Mouse (Mus musculus) thymus, postnatal 4 days (tissue): ENCODE measurements around the gene Dnaja3.

Experiments
- DNase-seq: peaks from one replicate; pipeline ENCODE4 v3.0.0; 2021

The Dnaja3 gene

DNA sequence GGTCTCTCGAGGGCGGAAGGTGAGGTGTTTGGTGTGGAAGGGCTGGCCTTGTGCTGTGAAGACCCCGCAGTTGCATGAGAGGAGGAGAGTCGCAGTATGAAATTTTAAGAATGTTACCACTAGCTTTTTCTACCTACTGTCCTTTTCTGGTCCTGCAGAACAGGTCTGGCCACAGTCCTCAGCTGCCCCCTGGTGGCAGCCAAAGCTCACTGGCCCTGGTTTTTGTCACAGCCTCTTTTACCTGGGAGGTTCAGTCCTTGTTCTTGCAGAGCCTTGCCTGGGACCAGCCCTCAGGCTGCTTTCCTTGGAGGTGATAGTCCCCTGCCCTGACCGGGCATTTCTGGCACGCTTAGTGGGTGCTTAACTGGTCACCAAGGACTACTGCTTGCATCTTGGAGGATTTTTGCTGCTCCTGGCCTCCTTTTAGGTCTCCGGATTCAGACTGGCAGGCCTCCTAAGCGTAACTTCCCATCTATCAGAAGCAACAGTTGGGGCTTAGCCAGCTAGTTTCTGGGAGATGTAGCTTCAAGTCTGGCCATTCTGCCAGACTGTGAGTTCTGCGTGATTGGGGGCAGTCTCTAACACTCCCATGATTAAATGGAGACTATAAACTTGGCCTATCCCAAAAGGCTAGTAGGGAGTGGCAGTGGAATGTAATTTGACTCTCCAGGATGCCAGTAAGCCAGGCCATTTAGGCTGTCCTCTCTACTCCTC is 31.8 kb upstream of the Dnaja3 start:
- peak; percentile 91 for DNase-seq

DNA sequence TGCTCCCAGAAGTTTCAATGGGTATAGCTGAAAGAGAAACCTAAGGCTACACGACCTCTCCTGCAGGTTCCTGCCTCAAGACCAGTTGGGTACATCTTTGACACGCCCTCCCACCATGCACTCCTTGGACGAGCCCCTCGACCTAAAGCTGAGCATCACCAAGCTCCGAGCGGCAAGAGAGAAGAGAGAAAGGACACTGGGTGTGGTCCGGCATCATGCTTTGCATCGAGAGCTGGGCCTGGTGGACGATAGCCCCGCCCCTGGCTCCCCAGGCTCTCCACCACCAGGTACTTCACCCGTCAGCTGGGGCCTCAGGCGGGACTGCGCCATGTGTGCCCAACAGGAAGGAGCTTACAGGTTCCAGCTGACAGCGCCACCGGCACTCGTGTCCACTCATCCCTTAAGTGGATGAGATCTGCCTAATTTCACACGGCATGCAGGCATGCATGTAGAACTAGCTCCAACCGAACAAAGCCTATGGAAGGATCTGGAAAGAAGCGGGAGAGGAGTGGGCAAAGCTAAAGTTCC is 31.2 kb upstream of the Dnaja3 start:
- no peak for DNase-seq

DNA sequence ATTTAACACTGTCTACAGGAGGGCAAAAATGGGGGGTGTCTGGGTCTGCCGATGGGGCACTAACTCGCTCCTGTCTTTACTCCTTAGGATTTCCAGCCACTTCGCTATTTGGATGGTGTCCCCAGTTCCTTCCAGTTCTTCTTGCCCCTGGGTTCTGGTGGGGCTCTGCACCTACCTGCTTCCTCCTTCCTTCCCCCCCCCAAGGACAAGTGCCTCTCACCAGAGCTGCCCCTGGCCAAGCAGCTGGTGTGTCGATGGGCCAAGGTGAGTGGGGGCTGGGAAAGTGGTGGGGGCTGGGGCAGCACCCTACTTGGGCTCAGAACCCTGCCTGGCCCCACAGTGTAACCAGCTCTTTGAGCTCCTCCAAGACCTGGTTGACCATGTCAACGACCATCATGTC is 28.6 kb upstream of the Dnaja3 start:
- no peak for DNase-seq

DNA sequence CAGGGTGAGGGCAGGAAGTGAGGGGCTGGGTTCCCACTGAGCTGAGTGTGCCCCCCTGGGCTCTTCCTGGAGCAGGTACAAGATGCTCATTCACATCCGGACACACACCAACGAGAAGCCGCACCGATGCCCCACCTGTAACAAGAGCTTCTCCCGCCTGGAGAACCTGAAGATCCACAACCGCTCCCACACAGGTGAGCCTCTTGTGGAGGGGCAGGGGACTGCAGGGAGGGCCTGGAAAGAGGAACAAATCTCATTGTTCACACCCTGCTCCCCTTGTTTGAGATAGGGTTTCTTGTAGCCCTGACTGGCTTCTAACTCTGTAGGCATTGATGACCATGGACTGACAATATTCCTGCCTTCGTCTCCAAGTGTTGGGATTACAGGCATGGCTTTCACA is 28.1 kb upstream of the Dnaja3 start:
- no peak for DNase-seq

DNA sequence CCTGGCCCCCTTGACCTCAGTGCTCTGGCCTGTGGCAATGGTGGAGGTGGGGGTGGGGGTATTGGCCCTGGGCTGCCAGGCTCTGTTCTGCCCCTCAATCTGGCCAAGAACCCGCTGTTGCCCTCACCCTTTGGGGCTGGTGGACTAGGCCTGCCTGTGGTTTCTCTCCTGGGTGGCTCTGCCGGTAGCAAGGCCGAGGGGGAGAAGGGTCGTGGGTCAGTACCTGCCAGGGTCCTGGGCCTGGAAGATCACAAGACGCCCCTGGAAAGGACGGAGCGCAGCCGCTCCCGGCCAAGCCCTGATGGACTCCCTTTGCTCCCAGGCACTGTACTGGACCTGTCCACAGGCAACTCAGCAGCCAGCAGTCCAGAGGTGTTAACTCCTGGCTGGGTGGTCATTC is 26.1 kb upstream of the Dnaja3 start:
- no peak for DNase-seq

DNA sequence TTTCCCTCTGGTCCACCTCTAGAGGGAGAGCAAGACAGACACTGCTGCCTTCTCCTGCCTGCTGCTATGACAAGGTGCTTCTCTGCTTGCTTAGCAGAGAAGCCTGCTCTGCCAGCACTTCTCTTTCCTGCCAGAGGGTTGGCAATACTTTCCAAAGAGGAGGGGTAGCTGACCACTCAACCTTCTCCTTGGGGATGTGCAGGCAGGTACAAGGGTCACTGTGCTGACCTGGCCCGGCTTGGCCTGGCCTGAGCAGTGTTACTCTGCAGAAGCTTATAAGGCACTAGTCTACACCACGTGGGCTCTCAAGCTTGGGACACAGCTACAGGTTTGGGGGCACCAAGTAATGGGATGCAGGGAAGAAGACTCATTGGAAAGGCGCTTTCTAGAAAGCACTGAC is 25.1 kb upstream of the Dnaja3 start:
- no peak for DNase-seq

DNA sequence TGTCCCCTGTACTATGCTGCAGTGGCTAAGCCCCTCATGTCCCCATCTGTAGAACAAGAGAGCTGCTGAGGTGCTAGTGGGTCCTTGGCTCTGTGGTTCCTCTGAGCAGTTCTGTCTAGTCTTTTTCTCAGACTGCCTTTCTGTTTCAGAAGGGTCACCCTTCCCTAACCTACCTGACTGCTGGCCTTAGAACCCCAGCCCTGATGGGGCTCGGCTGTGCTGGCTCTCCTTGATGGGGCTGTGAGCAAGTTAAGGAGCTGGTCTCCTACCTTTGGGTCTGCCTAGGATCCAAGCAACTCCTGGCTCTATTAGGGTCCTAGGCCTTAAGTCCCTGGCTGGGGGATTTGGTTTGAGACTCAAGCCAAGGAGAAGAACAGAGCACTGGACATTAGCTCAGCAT is 24.5 kb upstream of the Dnaja3 start:
- no peak for DNase-seq

DNA sequence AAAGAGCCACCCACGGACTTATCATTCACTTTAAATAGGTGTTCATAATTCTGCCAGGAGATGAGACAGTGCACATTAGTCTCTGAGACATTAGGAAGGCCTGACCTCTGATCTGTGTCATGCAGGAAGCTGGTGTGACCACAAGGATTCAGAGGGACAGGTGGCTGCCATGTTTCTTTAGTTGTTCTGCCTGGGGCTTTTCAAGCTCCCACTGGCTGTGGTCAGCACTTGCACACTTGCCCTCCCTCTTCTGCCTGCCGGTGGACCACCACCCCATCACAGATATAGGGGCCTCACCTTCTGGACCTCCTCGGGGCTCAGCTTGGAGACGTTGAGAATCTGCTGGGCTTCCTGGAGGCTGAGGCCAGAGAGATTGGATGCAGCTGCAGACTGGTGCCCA is 23.0 kb upstream of the Dnaja3 start:
- DNase-seq: no peak

DNA sequence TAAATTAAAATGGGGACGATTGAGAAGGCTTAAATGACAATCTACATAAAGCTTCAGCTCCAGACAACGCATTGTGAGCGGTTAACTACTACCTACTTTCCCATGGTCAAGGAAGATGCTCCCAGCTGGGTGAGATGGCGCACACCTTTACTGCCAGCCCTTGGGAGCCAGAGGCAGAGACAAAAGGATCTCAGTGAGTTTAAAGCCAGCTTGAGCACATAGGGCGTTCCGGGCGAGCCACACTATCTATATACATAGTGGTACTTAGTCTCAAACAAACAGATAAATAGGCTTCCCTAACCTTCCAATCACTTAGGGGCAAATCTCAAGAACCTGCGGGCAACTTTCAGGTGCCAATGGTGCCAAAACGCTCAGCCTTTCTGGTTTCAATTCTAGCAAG is 15.7 kb upstream of the Dnaja3 start:
- DNase-seq: no peak

DNA sequence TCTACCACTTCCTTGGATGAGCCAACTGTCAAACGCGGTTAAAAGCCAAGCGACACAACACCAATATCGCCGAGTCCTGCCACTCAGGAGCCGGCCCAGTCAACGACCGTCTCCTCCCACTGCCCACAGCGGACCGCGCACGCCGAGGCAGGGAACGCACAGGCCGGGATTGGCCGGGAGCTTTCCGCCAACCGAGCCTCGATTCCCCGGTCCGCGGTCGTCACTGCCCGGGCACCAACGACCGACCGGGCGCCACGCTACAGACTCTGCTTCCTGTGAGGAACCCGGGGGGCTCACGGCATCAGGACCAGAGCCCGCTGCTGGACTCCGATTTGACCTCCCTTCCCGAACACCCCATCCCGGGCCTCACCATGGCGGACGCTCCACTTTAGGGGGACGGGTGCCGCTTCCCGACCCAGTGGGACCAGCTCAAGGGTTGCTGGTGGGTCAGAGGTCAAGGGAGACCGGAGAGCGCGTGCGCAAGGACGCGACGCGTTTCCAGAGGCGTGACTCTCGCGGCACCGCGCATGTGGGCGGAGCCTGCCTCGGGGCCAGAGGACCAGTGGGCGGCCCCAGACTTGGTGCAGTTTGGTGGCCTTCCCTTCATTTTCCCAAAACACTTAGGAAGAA is 15.2 kb upstream of the Dnaja3 start, which contains the start of gene Pam16:
TSS of gene Pam16 (minus strand) at position 508 of the 630 bp plus-strand sequence.
- peak; percentile 93 for DNase-seq

DNA sequence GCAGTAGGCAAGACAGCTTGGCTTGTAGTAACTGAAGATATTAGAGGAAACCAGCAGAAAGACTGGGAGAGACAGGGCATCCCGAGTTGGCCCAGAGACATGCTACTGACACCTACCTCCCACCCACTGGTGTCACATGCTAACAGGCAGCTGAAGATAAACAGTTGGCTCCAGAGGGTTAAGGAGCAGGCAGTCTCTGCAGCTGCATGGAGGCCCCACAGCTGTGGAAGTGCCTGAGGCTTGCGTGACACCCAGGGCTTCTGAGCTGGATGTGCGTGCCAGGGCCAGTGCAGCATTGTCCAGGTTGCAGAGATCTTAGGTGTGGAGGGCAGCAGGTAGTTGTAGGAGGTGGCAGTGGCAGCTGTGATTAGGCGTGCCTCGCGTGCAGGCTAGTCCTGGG is 12.7 kb upstream of the Dnaja3 start:
- no peak for DNase-seq

DNA sequence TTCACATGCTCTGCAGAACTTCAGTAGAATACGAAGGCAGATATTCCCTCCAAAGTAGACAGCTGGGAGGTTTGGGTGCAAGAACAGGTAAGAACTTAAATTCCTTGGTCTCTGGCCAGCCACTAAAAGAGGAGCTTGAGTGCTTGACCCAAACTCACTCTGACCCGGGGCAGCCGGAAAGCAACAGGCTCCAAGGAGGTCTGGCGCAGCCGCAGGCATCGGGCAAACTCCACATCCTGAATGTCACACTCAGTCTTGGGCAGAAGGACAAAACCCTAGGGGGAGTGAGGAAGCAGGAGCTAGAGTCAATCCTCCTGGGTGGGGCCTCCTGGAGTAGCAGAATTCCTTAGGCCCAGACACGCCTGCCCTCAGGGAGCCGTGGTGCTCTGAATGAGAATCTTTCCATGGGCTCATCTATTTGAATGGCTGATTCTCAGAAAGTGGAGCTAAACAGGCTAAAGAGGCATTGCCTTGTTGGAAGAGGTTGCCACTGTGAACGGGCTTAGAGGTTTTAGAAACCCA is 10.8 kb upstream of the Dnaja3 start:
- no peak for DNase-seq

DNA sequence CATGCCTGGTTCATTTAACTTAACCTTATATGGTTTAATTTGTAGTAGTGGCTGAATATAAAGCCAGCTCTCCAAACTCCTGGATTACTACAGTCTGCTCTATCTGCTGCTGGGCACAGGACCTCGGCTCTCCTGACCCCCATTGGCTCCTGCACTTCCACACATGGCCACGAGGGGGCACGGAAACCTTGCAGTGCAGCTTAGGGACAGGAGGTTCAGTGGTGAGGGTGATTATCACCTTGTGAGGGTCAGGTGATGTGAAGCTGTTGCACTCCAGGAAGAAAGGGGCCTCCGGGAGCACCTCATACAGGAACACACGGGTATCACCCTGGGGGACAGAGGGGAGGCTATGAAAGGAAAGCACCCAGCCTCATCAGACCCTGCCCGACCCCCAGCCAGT is 9.8 kb upstream of the Dnaja3 start:
- peak; percentile 91 for DNase-seq

DNA sequence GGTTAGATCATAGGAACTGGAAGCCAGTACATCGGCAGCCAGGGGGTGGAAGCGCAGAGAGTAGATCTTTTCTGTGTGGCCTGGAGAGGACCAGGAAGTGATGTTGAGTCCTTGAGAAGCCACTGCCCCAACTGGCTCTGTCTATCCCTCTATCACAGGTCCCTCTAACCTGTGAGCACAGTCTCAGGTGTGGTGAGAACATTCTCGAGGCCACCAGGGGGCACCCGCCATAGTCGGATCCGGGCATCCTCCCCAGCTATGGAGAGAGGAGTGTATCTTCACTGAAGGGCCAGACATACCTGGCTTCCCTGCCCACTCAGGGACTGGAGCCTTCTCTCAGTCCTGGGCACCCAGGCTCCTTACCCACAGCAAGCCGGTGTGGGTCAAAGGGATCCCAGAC is 7.7 kb upstream of the Dnaja3 start:
- DNase-seq: peak; percentile 54

DNA sequence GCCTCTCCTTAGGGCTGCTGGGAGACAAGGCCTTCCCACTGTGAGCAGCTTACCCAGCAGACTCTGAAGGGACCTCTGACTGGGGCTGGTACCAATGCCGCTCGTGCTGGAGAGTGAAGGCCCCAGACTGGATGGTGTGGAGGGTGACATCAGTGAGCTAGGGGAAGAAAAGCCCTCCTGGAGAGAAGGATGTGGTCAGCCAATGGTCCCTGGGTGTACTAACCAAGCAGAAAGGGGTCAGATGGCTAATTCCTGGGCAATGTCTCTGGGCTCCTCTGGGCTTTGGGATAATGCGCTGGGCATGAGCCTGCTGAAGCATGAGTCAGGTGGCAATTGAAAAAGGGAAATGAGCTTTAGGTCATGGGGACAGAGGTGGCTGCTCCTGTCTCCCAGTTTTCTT is 6.1 kb upstream of the Dnaja3 start:
- no peak for DNase-seq

DNA sequence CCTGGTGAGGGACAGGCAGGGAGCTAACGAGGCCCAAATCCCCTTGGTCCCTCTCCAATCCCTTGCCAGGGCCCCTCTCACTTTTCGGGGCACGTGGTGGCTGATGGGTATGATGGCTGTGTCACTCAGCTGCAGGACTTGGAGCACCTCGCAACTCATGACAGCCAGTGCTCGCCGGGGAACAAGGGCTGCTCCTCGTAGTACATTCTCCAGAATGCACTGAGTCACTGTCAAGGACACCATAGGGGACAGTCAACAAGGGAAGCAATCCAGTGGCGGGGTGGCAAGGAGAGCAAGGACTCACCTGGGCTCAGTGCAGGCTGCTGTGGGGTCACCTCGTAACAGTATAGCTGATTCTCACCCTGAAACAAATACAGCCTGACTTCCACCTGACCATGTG is 5.1 kb upstream of the Dnaja3 start:
- no peak for DNase-seq

DNA sequence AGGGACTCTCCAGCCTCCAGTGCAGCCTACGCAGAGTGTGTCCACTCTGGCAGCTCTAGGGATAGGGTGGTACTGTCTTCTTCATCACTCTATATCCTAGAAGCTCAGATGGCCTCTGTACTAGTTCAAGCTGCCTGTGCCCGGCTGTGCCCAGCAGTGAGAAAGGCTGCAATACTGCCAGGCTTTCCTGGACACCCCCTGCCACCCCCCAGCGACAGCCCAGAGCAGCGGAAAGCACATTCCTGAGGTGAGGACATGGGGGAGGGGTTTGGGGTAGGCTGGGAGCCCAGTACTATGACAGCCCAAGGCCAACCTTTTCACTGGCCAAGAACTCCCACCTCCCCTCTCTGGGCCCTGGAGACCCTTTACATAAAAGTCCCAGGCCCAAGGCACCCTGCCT is 4.0 kb upstream of the Dnaja3 start:
- no peak for DNase-seq

DNA sequence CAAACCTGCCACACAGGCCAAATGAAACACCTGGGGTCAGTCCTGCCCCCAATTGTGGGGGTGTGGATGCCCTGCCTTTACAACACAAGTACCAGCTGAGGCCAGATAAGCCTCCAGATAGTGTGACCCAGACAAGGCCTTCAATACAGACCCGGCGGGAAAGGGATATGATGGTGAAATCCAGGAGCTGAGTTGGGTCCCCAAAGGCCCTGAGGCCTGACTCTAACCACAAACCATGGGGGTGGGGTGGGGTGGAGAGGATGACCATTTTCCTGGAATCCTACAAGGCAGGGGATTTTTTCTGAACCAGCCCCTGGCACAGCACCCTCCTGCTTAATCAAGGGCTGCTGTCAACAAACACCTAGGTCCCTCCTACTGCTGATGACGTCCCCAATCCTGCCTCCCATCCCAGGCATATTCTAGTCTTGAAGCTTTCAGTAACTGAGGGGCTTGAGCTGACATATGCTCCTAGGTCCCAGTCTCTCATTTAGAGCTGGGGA is 848 bp upstream of the Dnaja3 start:
- no peak for DNase-seq

DNA sequence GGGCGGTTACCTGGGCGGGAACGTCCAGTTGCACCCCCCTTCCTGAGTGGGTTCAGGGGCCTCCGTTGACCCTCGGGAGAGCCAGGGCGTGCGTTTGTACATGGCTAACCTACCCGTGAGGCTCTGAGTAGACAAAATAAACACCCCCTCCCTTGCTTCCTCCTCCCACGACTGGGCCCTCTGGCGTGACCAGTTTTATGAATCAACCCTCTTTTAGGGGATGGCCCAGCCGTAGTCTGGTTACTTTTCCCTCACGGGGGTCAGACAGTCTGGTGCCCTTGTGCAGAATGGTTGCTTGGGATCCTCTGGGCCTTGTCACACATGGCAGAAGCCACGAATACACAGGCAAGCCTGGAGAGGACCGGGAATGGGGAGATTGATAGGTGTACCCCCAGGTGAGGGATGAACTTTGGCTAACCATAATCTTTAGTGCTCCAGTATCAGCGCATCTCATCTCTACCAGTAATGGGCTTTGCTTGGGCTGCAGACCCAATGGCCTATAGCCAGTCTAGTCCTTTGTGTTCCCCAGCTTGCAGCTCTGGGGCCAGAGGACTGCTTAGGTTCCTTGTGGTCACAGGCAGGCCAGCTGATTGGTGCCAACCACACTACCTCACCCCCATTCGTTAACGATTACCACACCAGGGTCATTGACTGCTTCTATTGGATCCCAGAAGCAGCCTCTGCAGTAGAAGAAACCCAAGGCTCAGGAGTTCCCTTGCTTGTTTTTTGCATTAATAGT is 647 bp downstream of the Dnaja3 start:
- DNase-seq: no peak

DNA sequence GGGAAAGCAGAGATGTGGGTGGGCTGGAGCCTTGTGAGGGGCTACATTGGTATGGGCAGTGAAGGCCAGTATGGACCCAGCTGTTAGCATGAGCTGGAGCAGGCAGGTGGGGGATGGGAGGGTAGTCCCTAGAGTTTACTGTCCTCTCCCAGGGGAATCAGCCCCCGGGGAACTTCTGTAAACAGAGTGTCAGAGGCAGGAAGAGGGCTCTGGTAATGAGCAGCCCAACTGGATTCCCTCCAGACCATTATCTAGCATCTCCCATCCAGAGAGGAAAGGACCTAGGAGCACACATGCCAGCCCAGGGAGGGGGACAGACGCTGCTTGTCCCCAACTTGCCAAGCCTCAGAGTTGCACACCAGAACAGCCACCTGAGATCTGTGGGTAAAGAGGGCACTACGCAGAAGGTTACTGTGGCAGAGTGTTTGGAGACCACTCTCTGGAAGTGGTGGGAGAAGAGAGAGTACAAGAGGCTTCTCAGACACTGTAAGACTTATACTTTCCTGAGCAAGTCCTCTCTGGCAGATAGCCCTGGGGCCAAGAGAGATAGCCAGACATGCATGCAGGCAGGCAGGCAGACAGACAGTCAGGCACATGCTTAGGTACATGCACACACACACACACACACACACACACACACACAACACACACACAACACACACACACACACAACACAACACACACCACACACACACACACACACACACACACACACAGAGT is 1.5 kb downstream of the Dnaja3 start:
- DNase-seq: no peak

DNA sequence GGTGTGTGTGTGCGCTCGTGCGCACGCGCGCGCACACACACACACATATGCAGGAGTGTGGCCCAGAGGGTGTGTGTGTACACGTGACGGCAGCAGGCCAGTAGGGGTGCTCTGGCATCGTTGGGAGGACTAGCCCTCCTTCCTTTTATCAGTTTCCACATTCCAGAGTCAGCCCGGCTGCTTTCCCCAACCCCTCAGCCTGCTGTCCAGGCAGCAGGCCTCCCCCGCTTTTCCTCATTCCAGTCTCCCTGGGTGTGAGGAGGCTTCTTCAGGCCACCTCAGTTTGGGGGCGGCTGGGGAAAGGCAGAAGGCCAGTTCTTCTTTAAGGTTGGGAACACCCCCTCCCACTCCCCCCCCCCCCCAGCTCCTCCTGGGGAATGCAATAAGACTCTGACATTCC is 2.4 kb downstream of the Dnaja3 start:
- DNase-seq: no peak

DNA sequence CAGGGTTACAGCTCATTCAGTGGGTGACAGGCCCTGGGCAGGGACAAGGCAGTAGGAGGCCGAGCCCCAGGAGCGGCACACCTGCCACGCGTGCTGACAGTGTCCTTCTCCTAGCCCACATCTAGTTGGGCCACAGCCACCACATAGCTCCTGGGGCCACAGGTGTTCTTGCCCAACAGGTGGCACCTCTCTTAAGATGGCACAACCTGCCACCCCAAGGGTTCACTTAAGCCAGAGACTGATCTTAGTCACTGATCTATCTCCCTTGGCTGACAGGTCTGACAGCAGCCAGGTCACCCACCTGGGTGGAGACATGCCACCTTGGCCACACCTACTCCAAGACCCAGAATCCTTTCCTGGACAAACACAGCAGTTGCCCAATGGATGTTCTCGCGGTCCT is 3.1 kb downstream of the Dnaja3 start:
- no peak for DNase-seq
